Mouse (Mus musculus): ENCODE measurements around the gene Sp8. TPM values are rescaled to one million over a fixed set of nuclear protein-coding genes. Genes with fewer than 3 reads are reported as not detected.
A peak's percentile ranks its signal among the peaks of the same experiment; 100 is the strongest.

Sp8 gene
- polyA plus RNA-seq (2014; fragmentation: Nextera tagmentation; extraction: Ambion mirVana), result 21.5 and 24.0 TPM in 2 replicates

GRCm38 (mm10) chr12:118846221-118846620 lies at the start of gene Sp8:
Gene Sp8 (plus strand): TSS chr12:118846329.
- Histone ChIP-seq H3K4me3 (ENCODE audit: low read depth, low read length) (peak within 1 kb of the TSS; percentile 57), H3K27me3 (ENCODE audit: control insufficient read depth, insufficient read depth, low read length) (peaks cover 45% of the 10 kb centered on the region), H3K4me1 (replicated peaks; ENCODE audit: control insufficient read depth, insufficient read depth, low read length) (peaks cover 10% of the 10 kb centered on the region; the same call in 1 of the 2 replicates), H3K4me2 (ENCODE audit: low read depth, low read length, severe bottlenecking) (peak within 1 kb of the TSS; percentile 80), H3K36me3 (ENCODE audit: control insufficient read depth, insufficient read depth, low read length) (no peaks in the 10 kb centered on the region), H3K9me3 (ENCODE audit: control insufficient read depth, low read length) (no peaks in the 10 kb centered on the region), H3K9ac (ENCODE audit: low read length) (peak within 1 kb of the TSS; percentile 80), H3K27ac (ENCODE audit: low read depth, low read length) (peak within 1 kb of the TSS; percentile 86)
- 1% methylated on average over 6 of the region's 6 CpGs for WGBS
- no peak for ATAC-seq (replicated peaks; ENCODE audit: low FRiP score)
- no peak for DNase-seq (ENCODE audit: low spot score)

- Histone ChIP-seq H3K4me2 (ENCODE audit: low read depth, low read length, severe bottlenecking) (peak overlapping the region; percentile 31), H3K27me3 (ENCODE audit: control insufficient read depth, insufficient read depth, low read length) (no peaks in the 10 kb centered on the region), H3K27ac (ENCODE audit: low read depth, low read length) (0 out of 2 replicates have a peak overlapping the region, but pooled peaks have one; percentile 5), H3K9ac (ENCODE audit: low read length) (no peak overlapping the region), H3K4me1 (replicated peaks; ENCODE audit: control insufficient read depth, insufficient read depth, low read length) (peaks cover 6% of the 10 kb centered on the region; the same call in 1 of the 2 replicates), H3K9me3 (ENCODE audit: control insufficient read depth, low read length) (no peaks in the 10 kb centered on the region), H3K4me3 (ENCODE audit: low read depth, low read length) (no peak overlapping the region), H3K36me3 (ENCODE audit: control insufficient read depth, insufficient read depth, low read length) (no peaks in the 10 kb centered on the region)
- DNase-seq (ENCODE audit: low spot score) (peak; percentile 65), ATAC-seq (replicated peaks; ENCODE audit: low FRiP score) (peak; percentile 93)
- WGBS, result under 1% methylated on average over 17 of the region's 17 CpGs
Measured at GRCm38 (mm10) chr12:118811328-118811961, 34.7 kb upstream of the Sp8 start.

GRCm38 (mm10) chr12:118814561-118814960 lies 31.6 kb upstream of the Sp8 start:
- Histone ChIP-seq H3K36me3 (ENCODE audit: control insufficient read depth, insufficient read depth, low read length) (no peaks in the 10 kb centered on the region), H3K27me3 (ENCODE audit: control insufficient read depth, insufficient read depth, low read length) (no peaks in the 10 kb centered on the region), H3K4me1 (replicated peaks; ENCODE audit: control insufficient read depth, insufficient read depth, low read length) (peaks cover 6% of the 10 kb centered on the region; the same call in 1 of the 2 replicates), H3K27ac (ENCODE audit: low read depth, low read length) (no peak overlapping the region), H3K4me2 (ENCODE audit: low read depth, low read length, severe bottlenecking) (no peak overlapping the region), H3K9ac (ENCODE audit: low read length) (no peak overlapping the region), H3K4me3 (ENCODE audit: low read depth, low read length) (no peak overlapping the region), H3K9me3 (ENCODE audit: control insufficient read depth, low read length) (no peaks in the 10 kb centered on the region)
- ATAC-seq (replicated peaks; ENCODE audit: low FRiP score) (no peak), DNase-seq (ENCODE audit: low spot score) (no peak)
- WGBS, result 80% methylated on average over 3 of the region's 3 CpGs

- H3K4me1 ChIP-seq (replicated peaks; ENCODE audit: control insufficient read depth, insufficient read depth, low read length), result peaks cover 5% of the 10 kb centered on the region; the same call in 1 of the 2 replicates
- no peaks in the 10 kb centered on the region for H3K36me3 ChIP-seq (ENCODE audit: control insufficient read depth, insufficient read depth, low read length)
- H3K27ac ChIP-seq (ENCODE audit: low read depth, low read length), result no peak overlapping the region
- ATAC-seq (replicated peaks; ENCODE audit: low FRiP score) (no peak), DNase-seq (ENCODE audit: low spot score) (no peak)
- H3K9me3 ChIP-seq (ENCODE audit: control insufficient read depth, low read length), result no peaks in the 10 kb centered on the region
- H3K4me3 ChIP-seq (ENCODE audit: low read depth, low read length), result no peak overlapping the region
- H3K27me3 ChIP-seq (ENCODE audit: control insufficient read depth, insufficient read depth, low read length), result no peaks in the 10 kb centered on the region
- no peak overlapping the region for H3K4me2 ChIP-seq (ENCODE audit: low read depth, low read length, severe bottlenecking)
- no peak overlapping the region for H3K9ac ChIP-seq (ENCODE audit: low read length)
Measured at GRCm38 (mm10) chr12:118816156-118816555, 30.0 kb upstream of the Sp8 start.

GRCm38 (mm10) chr12:118829881-118830280 lies 16.2 kb upstream of the Sp8 start:
- H3K9me3 ChIP-seq (ENCODE audit: control insufficient read depth, low read length), result no peaks in the 10 kb centered on the region
- H3K36me3 ChIP-seq (ENCODE audit: control insufficient read depth, insufficient read depth, low read length), result no peaks in the 10 kb centered on the region
- no peak for ATAC-seq (replicated peaks; ENCODE audit: low FRiP score)
- no peak overlapping the region for H3K4me2 ChIP-seq (ENCODE audit: low read depth, low read length, severe bottlenecking)
- H3K27ac ChIP-seq (ENCODE audit: low read depth, low read length), result no peak overlapping the region
- no peak for DNase-seq (ENCODE audit: low spot score)
- no peaks in the 10 kb centered on the region for H3K4me1 ChIP-seq (replicated peaks; ENCODE audit: control insufficient read depth, insufficient read depth, low read length)
- no peak overlapping the region for H3K4me3 ChIP-seq (ENCODE audit: low read depth, low read length)
- 64% methylated on average over 6 of the region's 6 CpGs for WGBS
- H3K27me3 ChIP-seq (ENCODE audit: control insufficient read depth, insufficient read depth, low read length), result no peaks in the 10 kb centered on the region
- no peak overlapping the region for H3K9ac ChIP-seq (ENCODE audit: low read length)

GRCm38 (mm10) chr12:118836411-118837341 lies 9.5 kb upstream of the Sp8 start:
- peak; percentile 67 for ATAC-seq (replicated peaks; ENCODE audit: low FRiP score)
- H3K9ac ChIP-seq (ENCODE audit: low read length), result peak overlapping the region; percentile 59
- peaks cover 28% of the 10 kb centered on the region for H3K27me3 ChIP-seq (ENCODE audit: control insufficient read depth, insufficient read depth, low read length)
- H3K4me3 ChIP-seq (ENCODE audit: low read depth, low read length), result peak overlapping the region; percentile 48
- H3K4me2 ChIP-seq (ENCODE audit: low read depth, low read length, severe bottlenecking), result peak overlapping the region; percentile 94
- no peaks in the 10 kb centered on the region for H3K9me3 ChIP-seq (ENCODE audit: control insufficient read depth, low read length)
- WGBS, result under 1% methylated on average over 52 of the region's 72 CpGs
- H3K4me1 ChIP-seq (replicated peaks; ENCODE audit: control insufficient read depth, insufficient read depth, low read length), result peaks cover 21% of the 10 kb centered on the region
- H3K27ac ChIP-seq (ENCODE audit: low read depth, low read length), result no peak overlapping the region
- peak; percentile 77 for DNase-seq (ENCODE audit: low spot score)
- no peaks in the 10 kb centered on the region for H3K36me3 ChIP-seq (ENCODE audit: control insufficient read depth, insufficient read depth, low read length)

- Histone ChIP-seq H3K9ac (ENCODE audit: low read length) (peak overlapping the region; percentile 59; the same call in 1 of the 2 replicates), H3K4me1 (replicated peaks; ENCODE audit: control insufficient read depth, insufficient read depth, low read length) (peaks cover 21% of the 10 kb centered on the region), H3K4me2 (ENCODE audit: low read depth, low read length, severe bottlenecking) (peak overlapping the region; percentile 94), H3K36me3 (ENCODE audit: control insufficient read depth, insufficient read depth, low read length) (no peaks in the 10 kb centered on the region), H3K27ac (ENCODE audit: low read depth, low read length) (no peak overlapping the region), H3K27me3 (ENCODE audit: control insufficient read depth, insufficient read depth, low read length) (peaks cover 28% of the 10 kb centered on the region), H3K4me3 (ENCODE audit: low read depth, low read length) (peak overlapping the region; percentile 48), H3K9me3 (ENCODE audit: control insufficient read depth, low read length) (no peaks in the 10 kb centered on the region)
- no peak for ATAC-seq (replicated peaks; ENCODE audit: low FRiP score)
- 3% methylated on average over 11 of the region's 11 CpGs for WGBS
- DNase-seq (ENCODE audit: low spot score), result no peak
Measured at GRCm38 (mm10) chr12:118837361-118837760, 8.8 kb upstream of the Sp8 start.

- Histone ChIP-seq H3K27me3 (ENCODE audit: control insufficient read depth, insufficient read depth, low read length) (peaks cover 32% of the 10 kb centered on the region), H3K36me3 (ENCODE audit: control insufficient read depth, insufficient read depth, low read length) (no peaks in the 10 kb centered on the region), H3K4me2 (ENCODE audit: low read depth, low read length, severe bottlenecking) (no peak overlapping the region), H3K4me1 (replicated peaks; ENCODE audit: control insufficient read depth, insufficient read depth, low read length) (peaks cover 26% of the 10 kb centered on the region), H3K4me3 (ENCODE audit: low read depth, low read length) (no peak overlapping the region), H3K9ac (ENCODE audit: low read length) (no peak overlapping the region), H3K9me3 (ENCODE audit: control insufficient read depth, low read length) (no peaks in the 10 kb centered on the region), H3K27ac (ENCODE audit: low read depth, low read length) (no peak overlapping the region)
- WGBS, result 0% methylated on average over 2 of the region's 2 CpGs
- ATAC-seq (replicated peaks; ENCODE audit: low FRiP score), result no peak
- DNase-seq (ENCODE audit: low spot score), result no peak
Measured at GRCm38 (mm10) chr12:118838260-118838659, 7.9 kb upstream of the Sp8 start.
